Mouse (Mus musculus) brain, embryonic 18.5 days (tissue): ENCODE measurements around the gene Foxp1.

Source experiments
- DNase-seq: peaks from one replicate; pipeline ENCODE4 v3.0.0-alpha.2; 2012; ENCODE audit warnings: low read depth, low spot score

The Foxp1 gene

GRCm38 (mm10) chr6:99263061-99263885 lies 259.2 kb downstream of the Foxp1 start:
- DNase-seq: no peak

GRCm38 (mm10) chr6:99261737-99262130 lies 260.8 kb downstream of the Foxp1 start:
- DNase-seq: no peak

- no peak for DNase-seq
These were observed 261.4 kb downstream of the Foxp1 start for GRCm38 (mm10) chr6:99260941-99261736.

GRCm38 (mm10) chr6:99258346-99258745 lies 264.2 kb downstream of the Foxp1 start:
- DNase-seq: no peak

GRCm38 (mm10) chr6:99257676-99258075 lies 264.8 kb downstream of the Foxp1 start:
- no peak for DNase-seq

- DNase-seq: no peak
These were observed 269.2 kb downstream of the Foxp1 start for GRCm38 (mm10) chr6:99253331-99253730.

GRCm38 (mm10) chr6:99252816-99253215 lies 269.7 kb downstream of the Foxp1 start:
- DNase-seq: no peak

- DNase-seq: no peak
These were observed 270.6 kb downstream of the Foxp1 start for GRCm38 (mm10) chr6:99251924-99252323.

- DNase-seq: no peak
These were observed 271.3 kb downstream of the Foxp1 start for GRCm38 (mm10) chr6:99251222-99251621.

GRCm38 (mm10) chr6:99249496-99250030 lies 273.0 kb downstream of the Foxp1 start:
- DNase-seq: no peak

GRCm38 (mm10) chr6:99248396-99248795 lies 274.1 kb downstream of the Foxp1 start:
- DNase-seq: no peak

- no peak for DNase-seq
These were observed 280.7 kb downstream of the Foxp1 start for GRCm38 (mm10) chr6:99241625-99242395.

- no peak for DNase-seq
These were observed 281.8 kb downstream of the Foxp1 start for GRCm38 (mm10) chr6:99240764-99241163.

- no peak for DNase-seq
These were observed 286.9 kb downstream of the Foxp1 start for GRCm38 (mm10) chr6:99235588-99235987.

GRCm38 (mm10) chr6:99233411-99233810 lies 289.1 kb downstream of the Foxp1 start:
- DNase-seq: peak; percentile 16

GRCm38 (mm10) chr6:99228336-99228870 lies 294.1 kb downstream of the Foxp1 start:
- no peak for DNase-seq

GRCm38 (mm10) chr6:99221147-99221546 lies 301.4 kb downstream of the Foxp1 start:
- no peak for DNase-seq

- DNase-seq: no peak
These were observed 302.0 kb downstream of the Foxp1 start for GRCm38 (mm10) chr6:99220472-99220871.

GRCm38 (mm10) chr6:99217846-99218245 lies 304.7 kb downstream of the Foxp1 start:
- no peak for DNase-seq

- no peak for DNase-seq
These were observed 305.4 kb downstream of the Foxp1 start for GRCm38 (mm10) chr6:99217155-99217554.

- no peak for DNase-seq
These were observed 310.1 kb downstream of the Foxp1 start for GRCm38 (mm10) chr6:99212461-99212860.
